Mouse (Mus musculus): ENCODE results near the gene Atp1a1.

DNA sequence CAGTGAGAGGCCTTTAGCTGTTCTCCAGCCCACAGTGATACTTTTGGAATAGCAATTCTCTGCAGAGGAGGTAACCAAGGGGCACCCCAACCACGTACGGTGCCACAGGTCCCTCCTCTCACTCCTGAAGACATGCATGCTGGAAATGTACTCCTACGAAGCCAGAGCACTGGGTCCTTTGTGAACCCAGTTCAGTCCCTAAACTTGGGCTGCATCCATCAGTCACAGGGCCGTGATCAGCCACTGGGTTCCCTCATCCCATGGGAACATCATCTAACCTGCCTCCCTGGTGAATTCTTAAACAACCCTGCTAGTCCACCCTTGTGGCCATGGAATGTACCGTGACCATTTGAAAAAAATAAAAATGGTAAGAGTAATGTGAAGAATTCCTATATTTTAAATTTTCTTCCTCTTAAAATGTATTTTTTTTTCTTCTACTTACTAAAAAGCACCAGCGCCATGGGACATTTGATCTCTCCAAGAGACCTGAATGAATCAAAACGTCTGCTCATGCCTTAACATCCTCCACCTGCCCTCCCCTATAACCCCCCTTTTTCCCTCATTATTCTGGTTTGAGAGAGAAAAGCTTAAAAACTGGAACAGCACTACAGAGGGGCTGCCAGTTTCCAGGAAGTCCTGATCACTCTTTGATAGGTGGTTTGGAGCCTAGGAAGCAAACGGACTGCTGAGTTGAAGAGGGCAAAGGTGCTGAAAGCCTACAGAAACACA, 5.1 kb downstream of the Atp1a1 start:
- TF ChIP-seq GATA1 (IDR thresholded peaks at IDR 0.05; ENCODE audit: low read length): no peak
- TF ChIP-seq TAL1 (IDR thresholded peaks at IDR 0.05; ENCODE audit: low read length): no peak
